Mouse (Mus musculus) hindbrain, embryonic 11.5 days (tissue): ENCODE measurements around the gene Keap1. TPM values are rescaled to one million over a fixed set of nuclear protein-coding genes. Genes with fewer than 3 reads are reported as not detected.

Source experiments
- ATAC-seq: fragments of 200-750 bp; cut with Nextera tagmentation; 2 replicates; pipeline ENCODE4 v1.8.0; 2017; ENCODE audit warnings: mild to moderate bottlenecking, moderate TSS enrichment, moderate library complexity; ENCODE audit not compliant: low FRiP score
- DNase-seq: peaks from one replicate; pipeline ENCODE4 v3.0.0-alpha.2; 2015; ENCODE audit warnings: low spot score
- H3K27ac ChIP-seq: fragments of 300-500 bp; sonication (generic); 2 replicates; pipeline ENCODE4 v1.5.1; 2014; ENCODE audit warnings: mild to moderate bottlenecking, low read depth, low read length
- H3K27me3 ChIP-seq: fragments of 300-500 bp; sonication (generic); 2 replicates; pipeline ENCODE4 v1.6.1; 2014; ENCODE audit warnings: mild to moderate bottlenecking, low read length, moderate library complexity, mixed read lengths; ENCODE audit not compliant: control insufficient read depth, insufficient read depth
- H3K36me3 ChIP-seq: fragments of 300-500 bp; sonication (generic); 2 replicates; pipeline ENCODE4 v1.6.1; 2014; ENCODE audit warnings: mild to moderate bottlenecking, low read length, moderate library complexity, mixed read lengths; ENCODE audit not compliant: control insufficient read depth, insufficient read depth
- H3K4me1 ChIP-seq: fragments of 300-500 bp; sonication (generic); replicated peaks from 2 replicates; pipeline ENCODE4 v1.6.1; 2014; ENCODE audit warnings: low read length, mixed read lengths; ENCODE audit not compliant: control insufficient read depth, insufficient read depth
- H3K4me2 ChIP-seq: fragments of 300-500 bp; sonication (generic); replicated peaks from 2 replicates; pipeline ENCODE4 v1.6.1; 2014; ENCODE audit warnings: mild to moderate bottlenecking, low read depth, low read length
- H3K4me3 ChIP-seq: fragments of 300-500 bp; sonication (generic); 2 replicates; pipeline ENCODE4 v1.5.1; 2014; ENCODE audit warnings: low read depth, low read length
- H3K9ac ChIP-seq: fragments of 300-500 bp; sonication (generic); 2 replicates; pipeline ENCODE4 v1.6.1; 2014; ENCODE audit warnings: low read depth, low read length
- H3K9me3 ChIP-seq: fragments of 300-500 bp; sonication (generic); 2 replicates; pipeline ENCODE4 v1.6.1; 2016; ENCODE audit warnings: low read length; ENCODE audit not compliant: control insufficient read depth
- WGBS: fragments of 180-500 bp; shearing (Covaris S2); extraction: QIAGEN DNeasy Blood & Tissue Kit; methylation state at CpG from one replicate; pipeline ENCODE4 v1.1.7; 2014; 5-methylcytosine and 5-hydroxymethylcytosine counted together
- polyA plus RNA-seq: library from polyadenylated mRNA; unstranded; fragments of >200 nt; fragmentation: Nextera tagmentation; extraction: Ambion mirVana; gene quantifications from 2 replicates; pipeline ENCODE4 v1.2.1, GENCODE M21; 2014

Gene Keap1
- polyA plus RNA-seq, 1 experiment from 2014 or later = 23.7 TPM

- WGBS = 52% methylated on average over 7 of the region's 7 CpGs
- no peak overlapping the region for H3K4me2 ChIP-seq
Observed at GRCm38 (mm10) chr9:21189905-21190304, 49.3 kb downstream of the Keap1 start.

GRCm38 (mm10) chr9:21185436-21185835 is 53.7 kb downstream of the Keap1 start:
- Histone ChIP-seq H3K27ac (no peak overlapping the region), H3K4me1 (0 out of 2 replicates have a peak, but pooled peaks cover 2% of the 10 kb centered on the region), H3K9ac (no peak overlapping the region), H3K9me3 (no peaks in the 10 kb centered on the region), H3K4me3 (no peak overlapping the region), H3K36me3 (no peaks in the 10 kb centered on the region), H3K4me2 (no peak overlapping the region), H3K27me3 (peaks cover 18% of the 10 kb centered on the region)
- DNase-seq (no peak), ATAC-seq (no peak)
- WGBS = 89% methylated on average over 5 of the region's 5 CpGs

More at GRCm38 (mm10) chr9:21189905-21190304, 49.3 kb downstream of the Keap1 start:
- no peaks in the 10 kb centered on the region for H3K9me3 ChIP-seq
- no peak overlapping the region for H3K27ac ChIP-seq
- H3K36me3 ChIP-seq = no peaks in the 10 kb centered on the region
- H3K9ac ChIP-seq = no peak overlapping the region
- DNase-seq (no peak), ATAC-seq (no peak)
- H3K4me1 ChIP-seq = no peaks in the 10 kb centered on the region
- H3K27me3 ChIP-seq = 0 out of 2 replicates have a peak, but pooled peaks cover under 1% of the 10 kb centered on the region
- H3K4me3 ChIP-seq = no peak overlapping the region

GRCm38 (mm10) chr9:21184733-21185132 is 54.4 kb downstream of the Keap1 start:
- 48% methylated on average over 2 of the region's 2 CpGs for WGBS
- H3K9ac ChIP-seq = no peak overlapping the region
- DNase-seq (no peak), ATAC-seq (no peak)
- H3K36me3 ChIP-seq = no peaks in the 10 kb centered on the region
- no peaks in the 10 kb centered on the region for H3K9me3 ChIP-seq
- H3K4me2 ChIP-seq = no peak overlapping the region
- 0 out of 2 replicates have a peak, but pooled peaks cover 2% of the 10 kb centered on the region for H3K4me1 ChIP-seq
- no peak overlapping the region for H3K27ac ChIP-seq
- H3K4me3 ChIP-seq = no peak overlapping the region
- peaks cover 18% of the 10 kb centered on the region for H3K27me3 ChIP-seq

- no peaks in the 10 kb centered on the region for H3K36me3 ChIP-seq
- H3K4me2 ChIP-seq = peak overlapping the region; percentile 29
- ATAC-seq (no peak; the same call in 1 of the 2 replicates), DNase-seq (no peak)
- peaks cover 18% of the 10 kb centered on the region for H3K27me3 ChIP-seq
- H3K9ac ChIP-seq = no peak overlapping the region
- peak overlapping the region; percentile 6; the same call in 1 of the 2 replicates for H3K4me3 ChIP-seq
- WGBS = 5% methylated on average over 34 of the region's 34 CpGs
- H3K9me3 ChIP-seq = no peaks in the 10 kb centered on the region
- no peak overlapping the region for H3K27ac ChIP-seq
- 0 out of 2 replicates have a peak, but pooled peaks cover 2% of the 10 kb centered on the region for H3K4me1 ChIP-seq
Observed at GRCm38 (mm10) chr9:21183905-21184413, 55.2 kb downstream of the Keap1 start.

- H3K36me3 ChIP-seq = no peaks in the 10 kb centered on the region
- no peak overlapping the region for H3K4me3 ChIP-seq
- H3K9me3 ChIP-seq = no peaks in the 10 kb centered on the region
- no peak overlapping the region for H3K9ac ChIP-seq
- no peak for ATAC-seq
- H3K27ac ChIP-seq = no peak overlapping the region
- DNase-seq = no peak
- H3K27me3 ChIP-seq = peaks cover 18% of the 10 kb centered on the region
- 0 out of 2 replicates have a peak, but pooled peaks cover 2% of the 10 kb centered on the region for H3K4me1 ChIP-seq
- H3K4me2 ChIP-seq = no peak overlapping the region; the same call in 1 of the 2 replicates
- 82% methylated on average over 6 of the region's 6 CpGs for WGBS
Observed at GRCm38 (mm10) chr9:21183421-21183820, 55.7 kb downstream of the Keap1 start.

GRCm38 (mm10) chr9:21181421-21182220 is 57.5 kb downstream of the Keap1 start:
- ATAC-seq = no peak; the same call in 1 of the 2 replicates
- no peaks in the 10 kb centered on the region for H3K9me3 ChIP-seq
- H3K27ac ChIP-seq = no peak overlapping the region
- 7% methylated on average over 43 of the region's 48 CpGs for WGBS
- peaks cover 18% of the 10 kb centered on the region for H3K27me3 ChIP-seq
- 0 out of 2 replicates have a peak, but pooled peaks cover 2% of the 10 kb centered on the region for H3K4me1 ChIP-seq
- peak overlapping the region; percentile 18; the same call in 1 of the 2 replicates for H3K4me3 ChIP-seq
- H3K9ac ChIP-seq = no peak overlapping the region
- H3K36me3 ChIP-seq = no peaks in the 10 kb centered on the region
- H3K4me2 ChIP-seq = peak overlapping the region; percentile 33
- DNase-seq = peak; percentile 42

- H3K36me3 ChIP-seq = no peaks in the 10 kb centered on the region
- no peak overlapping the region for H3K9ac ChIP-seq
- peaks cover 18% of the 10 kb centered on the region for H3K27me3 ChIP-seq
- no peak overlapping the region for H3K27ac ChIP-seq
- no peak overlapping the region for H3K4me3 ChIP-seq
- 56% methylated on average over 1 of the region's 1 CpGs for WGBS
- ATAC-seq = no peak
- DNase-seq = no peak
- H3K4me1 ChIP-seq = 0 out of 2 replicates have a peak, but pooled peaks cover 2% of the 10 kb centered on the region
- no peaks in the 10 kb centered on the region for H3K9me3 ChIP-seq
- H3K4me2 ChIP-seq = no peak overlapping the region
Observed at GRCm38 (mm10) chr9:21180841-21181240, 58.3 kb downstream of the Keap1 start.

GRCm38 (mm10) chr9:21180402-21180801 is 58.8 kb downstream of the Keap1 start:
- Histone ChIP-seq H3K9ac (no peak overlapping the region), H3K4me1 (0 out of 2 replicates have a peak, but pooled peaks cover 2% of the 10 kb centered on the region), H3K36me3 (no peaks in the 10 kb centered on the region), H3K27ac (no peak overlapping the region), H3K4me2 (no peak overlapping the region), H3K4me3 (no peak overlapping the region), H3K9me3 (no peaks in the 10 kb centered on the region), H3K27me3 (peaks cover 18% of the 10 kb centered on the region)
- 71% methylated on average over 4 of the region's 4 CpGs for WGBS
- DNase-seq = no peak
- no peak for ATAC-seq
